Mouse (Mus musculus): ENCODE data around the gene Dusp15. TPM values are rescaled to one million over a fixed set of nuclear protein-coding genes. Genes with fewer than 3 reads are reported as not detected.

The Dusp15 gene
- polyA plus RNA-seq (2017; shearing (Covaris generic)) = not detected

DNA sequence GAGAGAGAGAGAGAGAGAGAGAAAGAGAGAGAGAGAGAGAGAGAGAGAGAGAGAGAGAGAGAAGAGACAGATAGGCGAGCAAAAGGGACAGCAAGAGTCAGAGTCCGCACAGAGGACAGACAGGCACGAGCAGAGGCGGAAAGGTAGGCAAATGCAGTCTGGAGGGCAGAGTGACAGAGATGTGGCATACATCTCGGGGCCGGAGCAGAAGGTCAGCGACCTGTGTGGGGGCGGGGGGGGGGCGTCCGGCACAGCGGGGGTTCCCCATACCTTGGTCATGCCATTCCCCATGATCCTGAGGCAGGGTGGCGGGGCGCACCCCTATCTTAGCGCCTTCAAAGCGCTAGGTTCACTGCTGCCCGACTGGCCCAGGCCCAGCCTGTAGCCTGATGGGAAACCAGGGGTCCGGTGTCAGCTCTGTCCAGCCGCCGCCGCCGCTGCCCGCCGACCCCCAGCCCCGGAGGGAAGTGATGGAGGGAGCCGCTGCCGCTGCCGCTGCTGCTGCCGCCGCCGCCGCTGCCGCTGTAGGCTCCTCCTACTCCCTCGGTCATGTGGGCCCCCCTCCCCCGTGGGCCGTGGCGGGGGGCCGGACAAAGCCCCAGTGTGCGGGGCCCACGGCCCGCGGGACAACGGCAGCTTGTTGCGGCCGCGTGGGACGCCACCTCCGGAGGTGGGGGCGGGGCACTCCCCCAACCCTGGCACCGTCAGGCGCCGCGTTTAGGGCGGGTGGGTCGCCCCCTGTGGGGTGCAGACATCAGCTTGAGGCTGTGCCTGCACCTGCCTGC is at the start of gene Dusp15:
Dusp15 (minus strand) TSS at position 634 of the 785 bp plus-strand sequence.

DNA sequence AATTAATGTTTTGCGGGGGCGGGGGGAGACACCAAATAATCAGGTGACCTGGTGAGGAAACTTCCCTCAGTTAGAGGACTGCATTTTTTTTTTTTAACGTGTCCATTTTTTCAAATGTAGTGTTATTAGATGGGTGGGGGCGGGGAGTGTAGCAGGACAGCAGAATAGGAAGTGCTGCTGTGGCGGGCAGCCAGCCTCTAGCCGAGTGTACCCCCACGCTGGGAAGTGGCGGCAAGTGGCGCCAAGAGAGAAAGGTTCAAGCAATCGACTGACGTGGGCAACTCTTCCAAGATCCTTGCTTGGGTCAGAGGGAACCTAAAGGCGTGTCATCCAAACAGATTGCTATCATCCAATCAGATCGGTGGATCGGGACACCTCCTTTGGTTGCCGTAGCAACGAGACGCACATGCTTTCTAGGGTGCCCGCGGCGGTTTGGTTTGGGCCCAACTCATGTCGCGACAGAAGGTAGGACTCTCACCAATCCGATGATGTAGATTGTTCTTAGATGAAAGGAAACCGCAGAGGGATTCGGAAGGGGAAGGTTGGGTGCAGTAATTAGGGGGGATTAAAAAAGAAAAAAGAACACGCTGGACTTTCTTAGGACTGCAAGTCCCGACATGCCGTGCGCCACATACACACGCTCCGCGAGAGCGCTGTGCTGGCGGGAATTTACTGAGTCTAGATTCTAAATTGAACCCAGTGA is 10.7 kb upstream of the Dusp15 start, which contains the start of gene Ttll9:
Ttll9 (plus strand) TSS at position 395 of the 703 bp plus-strand sequence.

GRCm38 (mm10) chr2:152933048-152933447 is 18.4 kb downstream of the Dusp15 start, which contains the start of gene Foxs1:
TSS of gene Foxs1 (minus strand) at chr2:152933208.

GRCm38 (mm10) chr2:152911031-152911430 is 40.5 kb downstream of the Dusp15 start, which contains the start of gene Mylk2:
TSS of gene Mylk2 (plus strand) at chr2:152911352.

Other genes starting within 250 kb of the Dusp15 start
- 1 to 10 TPM in 1 of 2 experiments, not detected in 1; 1.3 TPM for gene Id1, start 215.4 kb downstream of the Dusp15 start, polyA plus RNA-seq (2017; shearing (Covaris generic))
- under 1 TPM in 1 of 2 experiments, not detected in 1; 0.97 TPM for gene Cox4i2, start 197.5 kb downstream of the Dusp15 start, polyA plus RNA-seq (2017; shearing (Covaris generic))
- gene Bcl2l1, start 120.0 kb downstream of the Dusp15 start, polyA plus RNA-seq (2017; shearing (Covaris generic)) = 10 to 100 TPM; 53.8 to 70.8 TPM
- 10 to 100 TPM; 12.5 to 18.7 TPM for gene Tpx2, start 103.7 kb downstream of the Dusp15 start, polyA plus RNA-seq (2017; shearing (Covaris generic))
- gene Mylk2, start 40.3 kb downstream of the Dusp15 start, polyA plus RNA-seq (2017; shearing (Covaris generic)) = not detected
- gene Foxs1, start 18.5 kb downstream of the Dusp15 start, polyA plus RNA-seq (2017; shearing (Covaris generic)) = not detected
- gene Ttll9, start 10.8 kb upstream of the Dusp15 start, polyA plus RNA-seq (2017; shearing (Covaris generic)) = 1 to 10 TPM in 1 of 2 experiments, under 1 TPM in 1; 0.47 to 1.5 TPM
- gene Pdrg1, start 63.7 kb upstream of the Dusp15 start, polyA plus RNA-seq (2017; shearing (Covaris generic)) = 100 to 1,000 TPM; 125 to 167 TPM
- not detected for gene Xkr7, start 80.2 kb upstream of the Dusp15 start, polyA plus RNA-seq (2017; shearing (Covaris generic))
- gene Ccm2l, start 114.3 kb upstream of the Dusp15 start, polyA plus RNA-seq (2017; shearing (Covaris generic)) = not detected
- gene Hck, start 156.8 kb upstream of the Dusp15 start, polyA plus RNA-seq (2017; shearing (Covaris generic)) = 1 to 10 TPM in 1 of 2 experiments, under 1 TPM in 1; 0.66 to 2.5 TPM
- 10 to 100 TPM; 38.1 to 51.4 TPM for gene Tm9sf4, start 209.6 kb upstream of the Dusp15 start, polyA plus RNA-seq (2017; shearing (Covaris generic))

Measured in activated CD4-positive, CD25-positive, alpha-beta regulatory T cell (primary cell).